Mouse (Mus musculus): Measurements from ENCODE around the gene Itga9. TPM values are rescaled to one million over a fixed set of nuclear protein-coding genes. Genes with fewer than 3 reads are reported as not detected.

The Itga9 gene
- polyA plus RNA-seq, 2 experiments: 1.4 to 2.8 TPM

- no peak for ATAC-seq (ENCODE audit: insufficient read depth)
- H3K4me3 ChIP-seq (ENCODE audit: insufficient read depth in 1 of 2, low read depth in 2 of 2, low read length in 2 of 2): no peak overlapping the region
- H3K9ac ChIP-seq (replicated peaks): no peak overlapping the region
- H3K4me1 ChIP-seq (replicated peaks; ENCODE audit: control insufficient read depth in 2 of 2, insufficient read depth in 2 of 2, low read length in 1 of 2): no peaks in the 10 kb centered on the region
- no peak overlapping the region for H3K4me2 ChIP-seq (ENCODE audit: low read depth)
- 42% methylated on average over 4 of the region's 4 CpGs for WGBS (ENCODE audit: insufficient replicate concordance)
- TF ChIP-seq CTCF (IDR thresholded peaks at IDR 0.05; ENCODE audit: low read depth) (no peak), EP300 (IDR thresholded peaks at IDR 0.05; ENCODE audit: low read depth) (no peak)
- no peaks in the 10 kb centered on the region for H3K9me3 ChIP-seq (ENCODE audit: control insufficient read depth, low read length)
- no peaks in the 10 kb centered on the region for H3K27me3 ChIP-seq (ENCODE audit: control insufficient read depth, insufficient read depth, low read length)
- no peaks in the 10 kb centered on the region for H3K36me3 ChIP-seq (replicated peaks; ENCODE audit: control insufficient read depth, insufficient read depth, low read depth)
- DNase-seq (ENCODE audit: low read depth in 3 of 3, low spot score in 3 of 3): no peak
- no peak overlapping the region for H3K27ac ChIP-seq
Observed at GRCm38 (mm10) chr9:118784621-118785020, 178.1 kb downstream of the Itga9 start.

GRCm38 (mm10) chr9:118785816-118786215, 179.3 kb downstream of the Itga9 start:
- Histone ChIP-seq H3K4me3 (ENCODE audit: insufficient read depth in 1 of 2, low read depth in 2 of 2, low read length in 2 of 2) (no peak overlapping the region), H3K27me3 (ENCODE audit: control insufficient read depth, insufficient read depth, low read length) (no peaks in the 10 kb centered on the region), H3K36me3 (replicated peaks; ENCODE audit: control insufficient read depth, insufficient read depth, low read depth) (no peaks in the 10 kb centered on the region), H3K9ac (replicated peaks) (no peak overlapping the region), H3K27ac (no peak overlapping the region), H3K4me2 (ENCODE audit: low read depth) (no peak overlapping the region), H3K4me1 (replicated peaks; ENCODE audit: control insufficient read depth in 2 of 2, insufficient read depth in 2 of 2, low read length in 1 of 2) (no peaks in the 10 kb centered on the region), H3K9me3 (ENCODE audit: control insufficient read depth, low read length) (no peaks in the 10 kb centered on the region)
- ATAC-seq (ENCODE audit: insufficient read depth) (no peak), DNase-seq (ENCODE audit: low read depth in 3 of 3, low spot score in 3 of 3) (no peak)
- TF ChIP-seq EP300 (IDR thresholded peaks at IDR 0.05; ENCODE audit: low read depth) (no peak), CTCF (IDR thresholded peaks at IDR 0.05; ENCODE audit: low read depth) (no peak)
- 46% methylated on average over 6 of the region's 6 CpGs for WGBS (ENCODE audit: insufficient replicate concordance)

- no peak for DNase-seq (ENCODE audit: low read depth in 3 of 3, low spot score in 3 of 3)
- WGBS (ENCODE audit: insufficient replicate concordance): 61% methylated on average over 10 of the region's 10 CpGs
- ATAC-seq (ENCODE audit: insufficient read depth): no peak
- Histone ChIP-seq H3K36me3 (replicated peaks; ENCODE audit: control insufficient read depth, insufficient read depth, low read depth) (no peaks in the 10 kb centered on the region), H3K27me3 (ENCODE audit: control insufficient read depth, insufficient read depth, low read length) (no peaks in the 10 kb centered on the region), H3K9ac (replicated peaks) (no peak overlapping the region), H3K4me1 (replicated peaks; ENCODE audit: control insufficient read depth in 2 of 2, insufficient read depth in 2 of 2, low read length in 1 of 2) (no peaks in the 10 kb centered on the region), H3K4me3 (ENCODE audit: insufficient read depth in 1 of 2, low read depth in 2 of 2, low read length in 2 of 2) (no peak overlapping the region), H3K27ac (no peak overlapping the region), H3K4me2 (ENCODE audit: low read depth) (no peak overlapping the region), H3K9me3 (ENCODE audit: control insufficient read depth, low read length) (no peaks in the 10 kb centered on the region)
- TF ChIP-seq EP300 (IDR thresholded peaks at IDR 0.05; ENCODE audit: low read depth): no peak
- no peak for TF ChIP-seq CTCF (IDR thresholded peaks at IDR 0.05; ENCODE audit: low read depth)
Observed at GRCm38 (mm10) chr9:118788869-118789281, 182.4 kb downstream of the Itga9 start.

GRCm38 (mm10) chr9:118791231-118791630, 184.7 kb downstream of the Itga9 start:
- H3K4me3 ChIP-seq (ENCODE audit: insufficient read depth in 1 of 2, low read depth in 2 of 2, low read length in 2 of 2): no peak overlapping the region
- no peak for ATAC-seq (ENCODE audit: insufficient read depth)
- TF ChIP-seq EP300 (IDR thresholded peaks at IDR 0.05; ENCODE audit: low read depth) (no peak), CTCF (IDR thresholded peaks at IDR 0.05; ENCODE audit: low read depth) (no peak)

GRCm38 (mm10) chr9:118793151-118793785, 186.8 kb downstream of the Itga9 start:
- H3K4me2 ChIP-seq (ENCODE audit: low read depth): no peak overlapping the region
- no peaks in the 10 kb centered on the region for H3K9me3 ChIP-seq (ENCODE audit: control insufficient read depth, low read length)
- TF ChIP-seq EP300 (IDR thresholded peaks at IDR 0.05; ENCODE audit: low read depth) (no peak), CTCF (IDR thresholded peaks at IDR 0.05; ENCODE audit: low read depth) (no peak)
- no peak for ATAC-seq (ENCODE audit: insufficient read depth)
- WGBS (ENCODE audit: insufficient replicate concordance): 68% methylated on average over 16 of the region's 21 CpGs
- no peak for DNase-seq (ENCODE audit: low read depth in 3 of 3, low spot score in 3 of 3)
- no peak overlapping the region for H3K4me3 ChIP-seq (ENCODE audit: insufficient read depth in 1 of 2, low read depth in 2 of 2, low read length in 2 of 2)
- no peaks in the 10 kb centered on the region for H3K36me3 ChIP-seq (replicated peaks; ENCODE audit: control insufficient read depth, insufficient read depth, low read depth)
- no peaks in the 10 kb centered on the region for H3K27me3 ChIP-seq (ENCODE audit: control insufficient read depth, insufficient read depth, low read length)
- no peak overlapping the region for H3K27ac ChIP-seq
- H3K4me1 ChIP-seq (replicated peaks; ENCODE audit: control insufficient read depth in 2 of 2, insufficient read depth in 2 of 2, low read length in 1 of 2): no peaks in the 10 kb centered on the region
- H3K9ac ChIP-seq (replicated peaks): no peak overlapping the region

More at GRCm38 (mm10) chr9:118791231-118791630, 184.7 kb downstream of the Itga9 start:
- Histone ChIP-seq H3K9ac (replicated peaks) (no peak overlapping the region), H3K27ac (no peak overlapping the region), H3K36me3 (replicated peaks; ENCODE audit: control insufficient read depth, insufficient read depth, low read depth) (no peaks in the 10 kb centered on the region), H3K27me3 (ENCODE audit: control insufficient read depth, insufficient read depth, low read length) (no peaks in the 10 kb centered on the region), H3K4me2 (ENCODE audit: low read depth) (no peak overlapping the region), H3K9me3 (ENCODE audit: control insufficient read depth, low read length) (no peaks in the 10 kb centered on the region), H3K4me1 (replicated peaks; ENCODE audit: control insufficient read depth in 2 of 2, insufficient read depth in 2 of 2, low read length in 1 of 2) (no peaks in the 10 kb centered on the region)
- WGBS (ENCODE audit: insufficient replicate concordance): 62% methylated on average over 3 of the region's 3 CpGs
- no peak for DNase-seq (ENCODE audit: low read depth in 3 of 3, low spot score in 3 of 3)

All from liver, embryonic 14.5 days (tissue).